Mouse (Mus musculus): ENCODE measurements around the gene Clic4. TPM values are rescaled to one million over a fixed set of nuclear protein-coding genes. Genes with fewer than 3 reads are reported as not detected.

The Clic4 gene
- polyA plus RNA-seq (2015; fragmentation: Nextera tagmentation; extraction: Ambion mirVana) = 88.9 and 98.4 TPM in 2 replicates

GRCm38 (mm10) chr4:135272640-135273306 lies at the start of gene Clic4:
Gene Clic4, minus strand, starts transcription at chr4:135272814.

Other genes starting within 250 kb of the Clic4 start
- gene Runx3, start 152.2 kb downstream of the Clic4 start, polyA plus RNA-seq (2015; fragmentation: Nextera tagmentation; extraction: Ambion mirVana) = 0.17 and 0.28 TPM in 2 replicates
- 83.9 and 98.5 TPM in 2 replicates for gene Srrm1, start 80.5 kb upstream of the Clic4 start, polyA plus RNA-seq (2015; fragmentation: Nextera tagmentation; extraction: Ambion mirVana)
- 1.1 TPM in 2 replicates for gene Ncmap, start 125.4 kb upstream of the Clic4 start, polyA plus RNA-seq (2015; fragmentation: Nextera tagmentation; extraction: Ambion mirVana)
- gene Rcan3, start 161.0 kb upstream of the Clic4 start, polyA plus RNA-seq (2015; fragmentation: Nextera tagmentation; extraction: Ambion mirVana) = 6.2 and 7.7 TPM in 2 replicates
- 0.06 and 0.12 TPM in 2 replicates for gene Stpg1, start 222.0 kb upstream of the Clic4 start, polyA plus RNA-seq (2015; fragmentation: Nextera tagmentation; extraction: Ambion mirVana)
- gene Nipal3, start 222.2 kb upstream of the Clic4 start, polyA plus RNA-seq (2015; fragmentation: Nextera tagmentation; extraction: Ambion mirVana) = 1.5 and 2.6 TPM in 2 replicates